Comparison of ENCODE assay signal across 8 mouse cellular contexts in genomic region chr19:56990367-56991111, GRCm38 (mm10). TPM values are rescaled to one million over a fixed set of nuclear protein-coding genes. Genes with fewer than 3 reads are reported as not detected.
DNase-seq lines count a peak whose midpoint lies in the region; ATAC-seq and TF ChIP-seq lines count a peak whose summit lies in the region.

No protein-coding gene starts in this region.

- H3K4me2 ChIP-seq in neural tube, embryonic 11.5 days (ENCODE audit: low read depth): no peak overlapping the region
- no peak overlapping the region for H3K4me2 ChIP-seq in forebrain, embryonic 11.5 days (ENCODE audit: low read depth, low read length, severe bottlenecking)
- H3K4me2 ChIP-seq in kidney, embryonic 16.5 days (replicated peaks; ENCODE audit: low read depth, low read length): no peak overlapping the region
- peak overlapping the region; percentile 12 for H3K4me2 ChIP-seq in midbrain, postnatal 0 days (ENCODE audit: low read depth, low read length, poor library complexity, severe bottlenecking)

- ATAC-seq in neural tube, embryonic 11.5 days (ENCODE audit: insufficient read depth, low FRiP score, low TSS enrichment): peak; percentile 48; the same call in 1 of the 2 replicates
- ATAC-seq in forebrain, embryonic 11.5 days (replicated peaks; ENCODE audit: low FRiP score): peak; percentile 55; the same call in 1 of the 2 replicates
- no peak for ATAC-seq in kidney, embryonic 16.5 days (ENCODE audit: low FRiP score, low TSS enrichment)
- ATAC-seq in midbrain, postnatal 0 days (ENCODE audit: low FRiP score): peak; percentile 63; the same call in 1 of the 2 replicates
- ATAC-seq in granulocyte monocyte progenitor cell, adult 5-6 weeks (replicated peaks; ENCODE audit: poor library complexity, severe bottlenecking): no peak

- no peak for TF ChIP-seq CTCF in midbrain, postnatal 0 days (IDR thresholded peaks at IDR 0.05)

- H3K4me1 ChIP-seq in neural tube, embryonic 11.5 days (ENCODE audit: control insufficient read depth, insufficient read depth, low read length): peaks cover 18% of the 10 kb centered on the region; the same call in 1 of the 2 replicates
- H3K4me1 ChIP-seq in forebrain, embryonic 11.5 days (replicated peaks; ENCODE audit: control insufficient read depth, insufficient read depth, low read length): no peaks in the 10 kb centered on the region; the same call in 1 of the 2 replicates
- H3K4me1 ChIP-seq in kidney, embryonic 16.5 days (ENCODE audit: insufficient read depth, low read length): peaks cover 51% of the 10 kb centered on the region
- 0 out of 2 replicates have a peak, but pooled peaks cover 8% of the 10 kb centered on the region for H3K4me1 ChIP-seq in midbrain, postnatal 0 days (ENCODE audit: insufficient read depth, low read length)

- H3K36me3 ChIP-seq in neural tube, embryonic 11.5 days (ENCODE audit: control insufficient read depth, insufficient read depth, low read length): no peaks in the 10 kb centered on the region
- H3K36me3 ChIP-seq in forebrain, embryonic 11.5 days (ENCODE audit: control insufficient read depth, insufficient read depth, low read length): no peaks in the 10 kb centered on the region
- H3K36me3 ChIP-seq in kidney, embryonic 16.5 days (ENCODE audit: insufficient read depth, low read length): no peaks in the 10 kb centered on the region
- H3K36me3 ChIP-seq in midbrain, postnatal 0 days (ENCODE audit: insufficient read depth, low read length): no peaks in the 10 kb centered on the region

- H3K4me3 ChIP-seq in neural tube, embryonic 11.5 days (ENCODE audit: low read depth, low read length): no peak overlapping the region
- H3K4me3 ChIP-seq in forebrain, embryonic 11.5 days (ENCODE audit: low read depth, low read length): no peak overlapping the region
- no peak overlapping the region for H3K4me3 ChIP-seq in kidney, embryonic 16.5 days (ENCODE audit: low read length)
- H3K4me3 ChIP-seq in midbrain, postnatal 0 days (ENCODE audit: low read depth, low read length): no peak overlapping the region

- peak overlapping the region; percentile 24; the same call in 1 of the 2 replicates for H3K27ac ChIP-seq in neural tube, embryonic 11.5 days (ENCODE audit: low read depth, low read length)
- H3K27ac ChIP-seq in forebrain, embryonic 11.5 days (ENCODE audit: low read depth, low read length): peak overlapping the region; percentile 66; the same call in 1 of the 2 replicates
- H3K27ac ChIP-seq in kidney, embryonic 16.5 days (ENCODE audit: low read length): peak overlapping the region; percentile 36; the same call in 1 of the 2 replicates
- H3K27ac ChIP-seq in midbrain, postnatal 0 days (ENCODE audit: low read depth, low read length): 0 out of 2 replicates have a peak overlapping the region, but pooled peaks have one; percentile 32

- WGBS in neural tube, embryonic 11.5 days: 46% methylated on average over 14 of the region's 14 CpGs
- WGBS in forebrain, embryonic 11.5 days: 36% methylated on average over 14 of the region's 14 CpGs
- WGBS in kidney, embryonic 16.5 days: 64% methylated on average over 14 of the region's 14 CpGs
- 14% methylated on average over 14 of the region's 14 CpGs for WGBS in midbrain, postnatal 0 days

- H3K27me3 ChIP-seq in neural tube, embryonic 11.5 days (ENCODE audit: control insufficient read depth, insufficient read depth, low read length): no peaks in the 10 kb centered on the region
- H3K27me3 ChIP-seq in forebrain, embryonic 11.5 days (ENCODE audit: control insufficient read depth, insufficient read depth, low read length): no peaks in the 10 kb centered on the region
- no peaks in the 10 kb centered on the region for H3K27me3 ChIP-seq in kidney, embryonic 16.5 days (ENCODE audit: insufficient read depth, low read length)
- H3K27me3 ChIP-seq in midbrain, postnatal 0 days (ENCODE audit: insufficient read depth, low read length): no peaks in the 10 kb centered on the region; the same call in 1 of the 2 replicates

- no peak overlapping the region for H3K9ac ChIP-seq in neural tube, embryonic 11.5 days (ENCODE audit: low read length)
- H3K9ac ChIP-seq in forebrain, embryonic 11.5 days (ENCODE audit: low read length): no peak overlapping the region
- no peak overlapping the region for H3K9ac ChIP-seq in kidney, embryonic 16.5 days (replicated peaks; ENCODE audit: low read length)
- H3K9ac ChIP-seq in midbrain, postnatal 0 days (replicated peaks; ENCODE audit: low read length, poor library complexity, severe bottlenecking): no peak overlapping the region

- no peaks in the 10 kb centered on the region for H3K9me3 ChIP-seq in neural tube, embryonic 11.5 days (ENCODE audit: control insufficient read depth, low read length)
- H3K9me3 ChIP-seq in forebrain, embryonic 11.5 days (ENCODE audit: control insufficient read depth, low read length): no peaks in the 10 kb centered on the region
- no peaks in the 10 kb centered on the region for H3K9me3 ChIP-seq in kidney, embryonic 16.5 days (ENCODE audit: low read length)
- H3K9me3 ChIP-seq in midbrain, postnatal 0 days (ENCODE audit: low read length): no peaks in the 10 kb centered on the region

- DNase-seq in neural tube, embryonic 11.5 days (ENCODE audit: low spot score): peak; percentile 56
- DNase-seq in neural tube, embryonic 10.5 days (ENCODE audit: extremely low spot score, low spot score): no peak
- DNase-seq in forebrain, embryonic 11.5 days (ENCODE audit: low spot score): peak; percentile 67
- peak; percentile 64 for DNase-seq in midbrain, postnatal 0 days (ENCODE audit: low spot score)
- no peak for DNase-seq in testis, postnatal 10 days (ENCODE audit: low spot score)
- no peak for DNase-seq in cerebellum, postnatal 36 days

RNA-seq across cellular contexts. Expression of gene Afap1l2, which starts 17.5 kb away (rescaled TPM):
- polyA plus RNA-seq in neural tube, embryonic 11.5 days (2014; fragmentation: Nextera tagmentation; extraction: Ambion mirVana): 9.3 and 11.4 TPM in 2 replicates
- 2.0 and 2.4 TPM in 2 replicates for polyA plus RNA-seq in forebrain, embryonic 11.5 days (2014; fragmentation: Nextera tagmentation; extraction: Ambion mirVana)
- polyA plus RNA-seq in kidney, embryonic 16.5 days (2015; fragmentation: Nextera tagmentation; extraction: Ambion mirVana): 22.0 and 22.3 TPM in 2 replicates
- 13.2 and 15.3 TPM in 2 replicates for total RNA-seq in midbrain, postnatal 0 days (2014; rRNA removed)
- polyA plus RNA-seq in midbrain, postnatal 0 days (2015; fragmentation: Nextera tagmentation; extraction: Ambion mirVana): 8.1 and 10.8 TPM in 2 replicates
- total RNA-seq in granulocyte monocyte progenitor cell, adult 5-6 weeks (2014; fragmentation: Nextera tagmentation): not detected in 2 replicates
- not detected in 2 replicates for total RNA-seq in granulocyte monocyte progenitor cell, adult 5-6 weeks (2017)

Comparison
In these comparisons a context has a peak if more than half of its experiments do, and no peak if none do; other contexts are left out.
1. DNase-seq: peak in neural tube, embryonic 11.5 days (single experiment), forebrain, embryonic 11.5 days (single experiment) and midbrain, postnatal 0 days (single experiment); none in neural tube, embryonic 10.5 days (single experiment), testis, postnatal 10 days (single experiment) and cerebellum, postnatal 36 days (0 of 2).
2. ATAC-seq: peak in neural tube, embryonic 11.5 days (single experiment), forebrain, embryonic 11.5 days (single experiment) and midbrain, postnatal 0 days (single experiment); none in kidney, embryonic 16.5 days (single experiment) and granulocyte monocyte progenitor cell, adult 5-6 weeks (single experiment).
3. Peak in every context shown above with its lines, with median percentiles within 50 percentile points of each other: H3K27ac ChIP-seq.